Mouse (Mus musculus): Measurements from ENCODE around the gene Gm10799. TPM values are rescaled to one million over a fixed set of nuclear protein-coding genes. Genes with fewer than 3 reads are reported as not detected.
"Not testable (repeated sequence)": the region's sequence is repeated elsewhere in the genome, so short reads cannot be mapped to it uniquely, and the experiment has no call there.

Gm10799 gene
- total RNA-seq, 2 experiments from 2014 or later, result not detected

DNA sequence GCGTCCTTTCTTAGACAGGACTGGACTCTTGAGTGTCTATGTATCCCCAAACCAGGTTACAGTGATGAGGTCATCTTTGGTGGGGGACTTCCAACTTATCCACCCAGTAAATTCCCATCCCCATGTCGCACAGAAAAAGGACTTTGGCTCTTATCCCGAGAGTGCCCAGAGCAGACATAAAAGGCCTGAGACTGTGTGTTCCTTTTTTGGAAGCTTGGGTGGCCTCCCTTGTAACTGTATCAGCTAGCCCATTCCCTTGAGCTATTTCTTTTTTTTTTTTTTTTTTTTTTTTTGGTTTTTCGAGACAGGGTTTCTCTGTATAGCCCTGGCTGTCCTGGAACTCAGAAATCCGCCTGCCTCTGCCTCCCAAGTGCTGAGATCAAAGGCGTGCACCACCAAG is 2.8 kb downstream of the Gm10799 start, which contains the start of gene Gm10912:
Gene Gm10912, plus strand, starts transcription at position 301 of the 400 bp plus-strand sequence.
- not testable (repeated sequence) for DNase-seq

GRCm38 (mm10) chr2:104064152-104064551 is 4.2 kb downstream of the Gm10799 start:
- no peak for DNase-seq

GRCm38 (mm10) chr2:104062665-104063064 is 5.7 kb downstream of the Gm10799 start:
- DNase-seq, result no peak

DNA sequence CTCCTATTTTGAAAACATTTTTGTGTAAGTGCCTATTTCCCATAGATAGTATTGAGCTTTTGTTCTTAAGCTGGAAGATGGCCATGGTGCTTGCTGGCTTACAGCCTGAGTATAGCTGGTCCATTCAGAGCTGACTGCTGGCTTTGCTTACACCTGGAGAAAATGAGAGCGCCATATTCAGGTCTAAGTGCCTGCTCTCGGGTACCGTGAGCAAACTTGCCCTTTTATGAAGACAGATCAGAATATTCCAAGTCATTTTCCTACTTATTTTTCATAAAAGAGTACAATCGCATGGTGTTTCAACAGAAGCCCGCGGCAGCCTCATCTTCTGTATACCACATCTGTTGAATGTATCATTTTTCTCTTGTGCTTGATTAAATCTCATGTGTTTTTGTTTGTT is 7.4 kb downstream of the Gm10799 start:
- DNase-seq, result no peak

DNA sequence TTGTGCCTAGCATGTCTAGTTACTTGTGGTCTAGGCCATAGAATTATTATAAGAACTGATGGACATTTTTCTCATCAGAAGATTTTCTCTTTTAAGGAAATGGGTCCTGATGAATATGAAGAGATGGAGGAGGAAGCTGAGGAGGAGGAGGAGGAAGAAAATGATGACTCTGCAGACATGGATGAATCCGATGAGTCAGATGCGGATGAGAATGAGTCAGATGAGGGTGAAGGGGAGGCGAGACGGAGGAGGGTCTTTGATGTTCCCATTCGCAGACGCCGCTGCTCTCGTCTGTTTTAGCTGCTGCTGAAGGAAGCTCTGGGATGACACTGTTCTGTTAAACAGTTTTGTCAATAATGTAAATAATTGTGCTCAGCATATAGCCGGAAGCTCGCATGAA is 8.6 kb downstream of the Gm10799 start:
- no peak for DNase-seq

DNA sequence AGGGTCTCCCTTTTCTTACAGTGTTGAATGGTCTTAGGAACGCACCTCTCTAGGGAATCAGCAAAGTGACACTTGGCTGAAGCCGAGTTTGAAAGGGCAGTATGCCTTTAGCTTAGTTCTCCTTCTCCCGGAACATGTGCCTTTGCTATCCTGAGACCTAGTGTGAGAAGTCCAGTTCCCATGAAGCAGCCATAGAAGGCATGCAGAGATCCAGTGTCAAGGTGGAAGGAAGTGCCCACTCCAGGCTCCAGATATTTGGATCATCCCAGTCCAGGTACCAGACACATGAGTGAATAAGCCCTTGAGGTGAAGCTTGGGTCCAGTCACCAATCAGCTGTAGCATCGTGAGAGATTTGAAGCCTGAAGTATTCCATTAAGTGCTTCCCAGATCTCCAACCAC is 9.4 kb downstream of the Gm10799 start:
- no peak for DNase-seq

DNA sequence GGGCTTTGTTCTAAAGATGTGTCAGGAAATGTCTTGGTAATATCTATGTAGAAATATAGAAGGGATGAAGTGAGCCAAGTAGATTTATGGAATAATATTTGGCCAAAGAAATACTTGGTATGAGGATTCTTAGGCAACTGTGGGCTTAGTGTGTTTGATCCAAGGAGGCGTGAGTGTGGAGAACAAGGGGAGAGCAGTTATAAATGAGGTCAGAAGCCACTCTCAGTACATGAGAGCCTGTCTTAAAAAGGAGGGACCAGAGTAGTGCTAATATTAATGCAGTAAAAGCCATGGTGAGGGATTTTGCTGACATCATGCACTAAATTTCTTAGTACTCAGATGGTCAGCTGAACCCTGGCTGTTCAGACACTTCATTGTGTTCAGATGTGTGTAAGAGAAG is 10.0 kb downstream of the Gm10799 start:
- no peak for DNase-seq

DNA sequence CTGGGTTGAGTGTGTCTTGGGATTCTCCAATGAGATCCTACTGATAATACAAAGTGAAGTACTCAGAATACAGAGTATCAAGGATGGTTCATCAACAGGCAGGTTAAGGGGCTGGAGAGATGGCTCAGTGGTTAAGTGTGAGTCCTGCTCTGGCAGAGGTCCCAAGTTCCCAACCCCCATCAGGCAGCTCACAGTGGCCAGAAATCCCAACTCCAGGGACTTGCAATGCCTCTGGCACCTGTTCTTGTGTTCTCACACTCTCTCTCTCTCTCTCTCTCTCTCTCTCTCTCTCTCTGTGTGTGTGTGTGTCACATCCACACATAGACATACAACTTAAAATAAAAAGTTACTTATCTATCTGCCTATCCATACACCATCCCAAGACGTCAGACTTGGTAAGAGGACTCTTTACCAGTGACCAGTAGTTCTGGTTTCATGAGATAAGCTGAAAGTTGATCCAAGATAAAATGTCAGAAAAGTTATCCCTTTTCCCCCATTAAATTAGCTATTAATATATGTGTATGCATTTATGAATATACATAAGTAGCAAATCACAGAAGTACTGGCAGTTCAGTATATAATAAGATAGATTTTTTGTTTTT is 23.8 kb downstream of the Gm10799 start:
- DNase-seq, result peak; percentile 39

- no peak for DNase-seq
These were observed 24.5 kb downstream of the Gm10799 start for GRCm38 (mm10) chr2:104043624-104044478.

- no peak for DNase-seq
These were observed 25.6 kb downstream of the Gm10799 start for GRCm38 (mm10) chr2:104042766-104043165.

- no peak for DNase-seq
These were observed 26.7 kb downstream of the Gm10799 start for GRCm38 (mm10) chr2:104041632-104042031.

- DNase-seq, result no peak
These were observed 30.1 kb downstream of the Gm10799 start for GRCm38 (mm10) chr2:104038236-104038635.

- no peak for DNase-seq
These were observed 32.0 kb downstream of the Gm10799 start for GRCm38 (mm10) chr2:104036316-104036715.

DNA sequence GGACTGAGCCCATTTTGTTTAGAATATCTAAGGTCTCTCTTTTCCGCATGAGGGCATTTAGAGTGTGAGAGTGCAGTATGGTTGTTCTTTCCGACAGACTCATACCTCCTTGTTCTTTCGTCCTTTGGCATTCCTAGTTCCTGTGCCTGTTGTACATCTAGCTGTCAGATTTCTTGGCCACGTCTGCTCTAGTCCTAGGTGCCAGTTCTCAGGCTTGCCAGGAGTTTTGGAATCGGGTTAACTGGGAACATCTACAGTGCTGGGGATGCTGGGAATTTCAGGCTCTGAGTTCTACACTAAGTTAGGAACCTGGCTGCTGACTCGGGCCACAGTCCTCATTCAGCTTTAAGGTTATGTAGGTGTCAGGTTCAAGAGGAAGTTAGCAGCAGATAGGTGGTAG is 32.8 kb downstream of the Gm10799 start:
- DNase-seq, result peak; percentile 45

GRCm38 (mm10) chr2:104034832-104035472 is 33.4 kb downstream of the Gm10799 start:
- peak; percentile 34 for DNase-seq

GRCm38 (mm10) chr2:104032056-104032455 is 36.3 kb downstream of the Gm10799 start:
- no peak for DNase-seq

DNA sequence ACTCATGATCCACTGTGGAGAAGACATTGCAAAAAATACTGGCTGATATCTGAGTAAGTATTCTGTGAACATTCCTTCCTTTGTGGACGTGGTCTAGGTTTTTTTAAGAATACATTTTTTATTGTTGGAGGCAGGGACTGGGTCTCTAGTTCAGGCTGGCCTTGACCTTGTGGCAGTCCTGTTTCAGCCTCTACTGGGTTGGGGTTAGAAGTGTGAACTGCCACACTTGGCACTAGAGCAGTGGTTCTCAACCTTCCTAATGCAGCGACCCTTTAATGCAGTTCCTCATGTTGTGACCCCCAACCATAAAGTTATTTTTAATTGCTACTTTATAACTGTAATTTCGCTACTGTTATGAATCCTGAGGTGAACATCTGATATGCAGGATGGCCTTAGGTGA is 38.0 kb downstream of the Gm10799 start:
- DNase-seq, result no peak

DNA sequence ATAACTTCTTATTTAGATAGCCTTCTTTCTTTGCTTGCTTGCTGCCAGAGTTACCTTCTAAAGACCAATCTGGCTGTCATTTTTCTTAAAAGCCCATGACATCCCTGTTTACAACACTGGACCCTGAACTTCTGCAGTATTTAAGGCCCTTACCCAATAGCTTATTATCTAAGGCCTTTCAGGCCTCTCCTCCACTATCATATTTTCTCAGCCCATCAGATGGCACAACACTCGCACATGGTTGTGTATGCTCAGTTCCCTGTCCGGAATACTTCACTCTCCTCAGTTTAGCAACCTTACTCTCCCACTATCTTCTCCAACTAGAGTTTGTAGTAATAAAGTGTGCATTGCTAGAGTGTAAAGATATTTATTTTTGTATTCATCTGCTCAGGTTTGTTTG is 39.3 kb downstream of the Gm10799 start:
- DNase-seq, result no peak

DNA sequence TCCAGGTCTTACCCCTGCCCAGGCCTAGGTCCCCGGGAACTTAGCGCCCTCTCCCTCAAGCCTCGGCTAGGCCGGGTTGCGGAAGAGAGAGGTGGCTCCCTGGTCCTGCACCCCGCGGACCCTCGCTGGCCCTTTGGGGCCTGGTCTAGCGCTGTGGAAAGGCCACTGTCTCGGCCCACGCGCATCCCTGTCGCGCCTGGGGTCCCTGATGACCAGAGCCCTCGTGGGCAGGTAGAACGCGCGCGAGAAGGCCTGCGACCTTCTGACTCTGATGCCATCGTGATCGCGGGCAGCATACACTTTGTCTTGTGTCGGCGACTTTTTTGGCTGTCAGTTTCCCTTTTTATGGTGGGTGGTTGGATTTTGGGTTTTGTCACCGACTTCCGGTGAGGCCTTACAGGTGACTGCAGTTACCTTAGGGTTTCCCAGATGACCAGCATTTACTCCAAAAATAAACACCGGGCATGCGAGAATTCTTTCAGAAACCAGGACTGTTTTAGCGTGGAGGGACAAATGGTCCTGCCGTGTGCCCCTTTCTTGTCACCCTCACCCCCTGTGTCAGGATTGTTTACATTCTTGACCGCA is 40.1 kb downstream of the Gm10799 start, which contains the start of gene 4931422A03Rik:
Gene 4931422A03Rik, minus strand, starts transcription at position 223 of the 585 bp plus-strand sequence.
- DNase-seq, result no peak

- DNase-seq, result peak; percentile 93
These were observed 40.8 kb downstream of the Gm10799 start, which contains the start of gene Fbxo3 for GRCm38 (mm10) chr2:104027458-104028138. TSS of gene Fbxo3 (plus strand) at chr2:104027721.

GRCm38 (mm10) chr2:104024656-104025055 is 43.7 kb downstream of the Gm10799 start:
- no peak for DNase-seq

- no peak for DNase-seq
These were observed 45.3 kb downstream of the Gm10799 start for GRCm38 (mm10) chr2:104023096-104023495.
